Mouse (Mus musculus) heart, embryonic 13.5 days (tissue): ENCODE measurements around the gene Fbxo31. TPM values are rescaled to one million over a fixed set of nuclear protein-coding genes. Genes with fewer than 3 reads are reported as not detected.
"Not testable (repeated sequence)": the region's sequence is repeated elsewhere in the genome, so short reads cannot be mapped to it uniquely, and the experiment has no call there.

ENCODE experiments used
- ATAC-seq: fragments of 200-750 bp; cut with Nextera tagmentation; 2 replicates; pipeline ENCODE4 v1.8.0; 2017; ENCODE audit warnings: moderate TSS enrichment; ENCODE audit not compliant: insufficient number of reproducible peaks, low FRiP score, low TSS enrichment; ENCODE audit errors: extremely low read depth
- H3K27ac ChIP-seq: fragments of 300-500 bp; sonication (generic); replicated peaks from 2 replicates; pipeline ENCODE4 v1.5.1; 2015; ENCODE audit warnings: moderate library complexity, mild to moderate bottlenecking, inconsistent platforms
- H3K27me3 ChIP-seq: fragments of 300-500 bp; sonication (generic); replicated peaks from 2 replicates; pipeline ENCODE4 v1.6.1; 2015; ENCODE audit warnings: mild to moderate bottlenecking, inconsistent platforms
- H3K36me3 ChIP-seq: fragments of 300-500 bp; sonication (generic); 2 replicates; pipeline ENCODE4 v1.6.1; 2015; ENCODE audit warnings: mild to moderate bottlenecking, inconsistent platforms
- H3K4me1 ChIP-seq: fragments of 300-500 bp; sonication (generic); 2 replicates; pipeline ENCODE4 v1.6.1; 2015; ENCODE audit warnings: inconsistent platforms
- H3K4me2 ChIP-seq: fragments of 300-500 bp; sonication (generic); 2 replicates; pipeline ENCODE4 v1.6.1; 2015; ENCODE audit warnings: inconsistent platforms, mild to moderate bottlenecking, moderate library complexity
- H3K4me3 ChIP-seq: fragments of 300-500 bp; sonication (generic); 2 replicates; pipeline ENCODE4 v1.5.1; 2015; ENCODE audit warnings: moderate library complexity, mild to moderate bottlenecking, inconsistent platforms
- H3K9ac ChIP-seq: fragments of 300-500 bp; sonication (generic); 2 replicates; pipeline ENCODE4 v1.6.1; 2015; ENCODE audit warnings: inconsistent platforms, mild to moderate bottlenecking, moderate library complexity
- H3K9me3 ChIP-seq: fragments of 300-500 bp; sonication (generic); 2 replicates; pipeline ENCODE4 v1.6.1; 2016; ENCODE audit warnings: inconsistent platforms
- WGBS: fragments of 180-500 bp; shearing (Covaris S2); methylation state at CpG from one replicate; pipeline ENCODE4 v1.1.7; 2015; ENCODE audit warnings: mixed read lengths; 5-methylcytosine and 5-hydroxymethylcytosine counted together
- polyA plus RNA-seq: library from polyadenylated mRNA; unstranded; fragments of >200 nt; fragmentation: Nextera tagmentation; extraction: Ambion mirVana; gene quantifications from 2 replicates; pipeline ENCODE4 v1.2.1, GENCODE M21; 2015

The Fbxo31 gene
- polyA plus RNA-seq, 1 experiment from 2014 or later: 7.8 TPM

- Histone ChIP-seq H3K27ac (no peak overlapping the region), H3K36me3 (peaks cover 95% of the 10 kb centered on the region), H3K4me2 (no peak overlapping the region), H3K9me3 (no peaks in the 10 kb centered on the region), H3K27me3 (no peaks in the 10 kb centered on the region), H3K4me3 (no peak overlapping the region), H3K9ac (no peak overlapping the region), H3K4me1 (no peaks in the 10 kb centered on the region)
- no peak for ATAC-seq
- WGBS: 93% methylated on average over 12 of the region's 12 CpGs
Observed at GRCm38 (mm10) chr8:121602411-121602810, 23.8 kb upstream of the Fbxo31 start.

GRCm38 (mm10) chr8:121599842-121600241, 21.2 kb upstream of the Fbxo31 start:
- H3K4me1 ChIP-seq: no peaks in the 10 kb centered on the region
- peaks cover 92% of the 10 kb centered on the region for H3K36me3 ChIP-seq
- no peak for ATAC-seq
- H3K9ac ChIP-seq: no peak overlapping the region
- no peak overlapping the region for H3K27ac ChIP-seq
- H3K9me3 ChIP-seq: no peaks in the 10 kb centered on the region
- H3K4me2 ChIP-seq: no peak overlapping the region
- WGBS: 84% methylated on average over 14 of the region's 14 CpGs
- H3K27me3 ChIP-seq: no peaks in the 10 kb centered on the region
- H3K4me3 ChIP-seq: no peak overlapping the region

- no peak for ATAC-seq
- Histone ChIP-seq H3K27me3 (no peaks in the 10 kb centered on the region), H3K9me3 (no peaks in the 10 kb centered on the region), H3K36me3 (peaks cover 92% of the 10 kb centered on the region), H3K27ac (no peak overlapping the region), H3K4me1 (peaks cover 6% of the 10 kb centered on the region; the same call in 1 of the 2 replicates), H3K4me2 (no peak overlapping the region), H3K4me3 (no peak overlapping the region), H3K9ac (no peak overlapping the region)
- 23% methylated on average over 7 of the region's 7 CpGs for WGBS
Observed at GRCm38 (mm10) chr8:121598892-121599291, 20.3 kb upstream of the Fbxo31 start.

- WGBS: 84% methylated on average over 7 of the region's 7 CpGs
- no peaks in the 10 kb centered on the region for H3K27me3 ChIP-seq
- no peak overlapping the region for H3K4me3 ChIP-seq
- H3K4me1 ChIP-seq: peaks cover 11% of the 10 kb centered on the region; the same call in 1 of the 2 replicates
- no peak for ATAC-seq
- H3K4me2 ChIP-seq: no peak overlapping the region
- H3K36me3 ChIP-seq: peaks cover 92% of the 10 kb centered on the region
- H3K9ac ChIP-seq: no peak overlapping the region
- H3K9me3 ChIP-seq: no peaks in the 10 kb centered on the region
- no peak overlapping the region for H3K27ac ChIP-seq
Observed at GRCm38 (mm10) chr8:121598190-121598589, 19.6 kb upstream of the Fbxo31 start.

- 78% methylated on average over 2 of the region's 2 CpGs for WGBS
- not testable (repeated sequence) for H3K9me3 ChIP-seq, H3K9ac ChIP-seq, H3K4me3 ChIP-seq, H3K27ac ChIP-seq, ATAC-seq, H3K27me3 ChIP-seq, H3K4me2 ChIP-seq
- peaks cover 85% of the 10 kb centered on the region for H3K36me3 ChIP-seq
- H3K4me1 ChIP-seq: peaks cover 15% of the 10 kb centered on the region
Observed at GRCm38 (mm10) chr8:121597492-121597891, 18.9 kb upstream of the Fbxo31 start.

GRCm38 (mm10) chr8:121593983-121594382, 15.4 kb upstream of the Fbxo31 start:
- Histone ChIP-seq H3K9ac (no peak overlapping the region), H3K4me1 (peaks cover 37% of the 10 kb centered on the region), H3K4me3 (no peak overlapping the region), H3K27ac (peak overlapping the region; percentile 50), H3K4me2 (no peak overlapping the region), H3K36me3 (peaks cover 52% of the 10 kb centered on the region), H3K9me3 (no peaks in the 10 kb centered on the region), H3K27me3 (no peaks in the 10 kb centered on the region)
- WGBS: 73% methylated on average over 9 of the region's 9 CpGs
- no peak for ATAC-seq

- Histone ChIP-seq H3K9ac (no peak overlapping the region), H3K36me3 (peaks cover 50% of the 10 kb centered on the region), H3K27me3 (no peaks in the 10 kb centered on the region), H3K27ac (0 out of 2 replicates have a peak overlapping the region, but pooled peaks have one; percentile 26), H3K4me1 (peaks cover 37% of the 10 kb centered on the region), H3K9me3 (no peaks in the 10 kb centered on the region), H3K4me3 (no peak overlapping the region), H3K4me2 (no peak overlapping the region)
- no peak for ATAC-seq
- 89% methylated on average over 5 of the region's 5 CpGs for WGBS
Observed at GRCm38 (mm10) chr8:121593293-121593692, 14.7 kb upstream of the Fbxo31 start.

- H3K4me3 ChIP-seq: peak overlapping the region; percentile 73
- peak overlapping the region; percentile 90 for H3K4me2 ChIP-seq
- no peaks in the 10 kb centered on the region for H3K27me3 ChIP-seq
- peaks cover 34% of the 10 kb centered on the region for H3K36me3 ChIP-seq
- peak overlapping the region; percentile 58; the same call in 1 of the 2 replicates for H3K27ac ChIP-seq
- peak overlapping the region; percentile 93 for H3K9ac ChIP-seq
- no peaks in the 10 kb centered on the region for H3K9me3 ChIP-seq
- peak; percentile 5; the same call in 1 of the 2 replicates for ATAC-seq
- peaks cover 37% of the 10 kb centered on the region for H3K4me1 ChIP-seq
- 16% methylated on average over 20 of the region's 20 CpGs for WGBS
Observed at GRCm38 (mm10) chr8:121591178-121592066, 12.8 kb upstream of the Fbxo31 start.

- H3K9me3 ChIP-seq: no peaks in the 10 kb centered on the region
- H3K4me1 ChIP-seq: peaks cover 41% of the 10 kb centered on the region
- peak; percentile 77 for ATAC-seq
- peaks cover 25% of the 10 kb centered on the region for H3K36me3 ChIP-seq
- H3K4me3 ChIP-seq: peak within 1 kb of the TSS; percentile 73
- H3K27me3 ChIP-seq: no peaks in the 10 kb centered on the region
- peak within 1 kb of the TSS; percentile 90 for H3K4me2 ChIP-seq
- peak within 1 kb of the TSS; percentile 58 for H3K27ac ChIP-seq
- under 1% methylated on average over 94 of the region's 94 CpGs for WGBS
- peak within 1 kb of the TSS; percentile 93 for H3K9ac ChIP-seq
Observed at GRCm38 (mm10) chr8:121590203-121591177, 11.9 kb upstream of the Fbxo31 start, which contains the start of gene Map1lc3b. Gene Map1lc3b, plus strand, starts transcription at chr8:121590361.

- Histone ChIP-seq H3K4me2 (peak overlapping the region; percentile 90), H3K36me3 (peaks cover 13% of the 10 kb centered on the region), H3K27ac (peak overlapping the region; percentile 45), H3K27me3 (no peaks in the 10 kb centered on the region), H3K4me1 (peaks cover 43% of the 10 kb centered on the region), H3K9me3 (no peaks in the 10 kb centered on the region), H3K4me3 (no peak overlapping the region), H3K9ac (peak overlapping the region; percentile 81)
- ATAC-seq: no peak
- 18% methylated on average over 2 of the region's 2 CpGs for WGBS
Observed at GRCm38 (mm10) chr8:121589205-121589726, 10.7 kb upstream of the Fbxo31 start.

GRCm38 (mm10) chr8:121588750-121589149, 10.1 kb upstream of the Fbxo31 start:
- H3K4me2 ChIP-seq: no peak overlapping the region
- no peaks in the 10 kb centered on the region for H3K9me3 ChIP-seq
- no peak overlapping the region for H3K4me3 ChIP-seq
- H3K27me3 ChIP-seq: no peaks in the 10 kb centered on the region
- peaks cover 38% of the 10 kb centered on the region for H3K4me1 ChIP-seq
- no peak overlapping the region for H3K9ac ChIP-seq
- H3K36me3 ChIP-seq: peaks cover 8% of the 10 kb centered on the region
- WGBS: 60% methylated on average over 4 of the region's 4 CpGs
- no peak for ATAC-seq
- no peak overlapping the region; the same call in 1 of the 2 replicates for H3K27ac ChIP-seq
